Comparison of ENCODE assay signal across 12 mouse cellular contexts in the genomic region with DNA sequence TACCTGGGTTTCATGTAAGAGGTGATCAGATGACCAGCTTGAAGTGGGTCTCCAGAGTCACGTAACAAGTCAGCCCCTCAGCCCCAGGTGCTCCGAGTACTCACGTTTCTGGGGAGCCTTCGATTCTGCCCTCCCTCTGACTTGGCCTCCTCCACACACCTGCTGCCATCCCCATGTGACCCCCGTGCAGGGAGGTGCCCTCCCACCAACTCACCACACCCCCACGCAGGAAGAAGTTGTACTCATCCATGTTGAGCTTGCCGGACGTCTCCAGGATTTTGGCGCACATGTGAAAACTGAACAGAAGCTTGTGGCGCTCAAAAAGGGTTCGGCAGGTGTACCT. TPM values are rescaled to one million over a fixed set of nuclear protein-coding genes. Genes with fewer than 3 reads are reported as not detected.
DNase-seq lines count a peak whose midpoint lies in the region; ATAC-seq lines count a peak whose summit lies in the region.
"Had no signal": no experiment of that assay in that cellular context is flagged by ENCODE, and none has a peak within 500 bp of the region (broad histone marks: within the 10 kb centered on the region; RNA-seq: fewer than 3 reads in every experiment).

No protein-coding gene starts in this region.

- H3K9ac ChIP-seq in intestine, embryonic 14.5 days (ENCODE audit: low read length): no peak overlapping the region
- no peak overlapping the region for H3K9ac ChIP-seq in intestine, embryonic 16.5 days (ENCODE audit: low read depth, low read length)
- H3K9ac ChIP-seq in midbrain, embryonic 16.5 days (ENCODE audit: low read depth, low read length): no peak overlapping the region
- no peak overlapping the region for H3K9ac ChIP-seq in midbrain, embryonic 14.5 days (replicated peaks; ENCODE audit: low read length)
- H3K9ac ChIP-seq: heart, embryonic 12.5 days; lung, embryonic 14.5 days had no signal

- H3K36me3 ChIP-seq in intestine, embryonic 14.5 days (ENCODE audit: control insufficient read depth, insufficient read depth, low read length): no peaks in the 10 kb centered on the region
- no peaks in the 10 kb centered on the region for H3K36me3 ChIP-seq in intestine, embryonic 16.5 days (ENCODE audit: control insufficient read depth, insufficient read depth, low read length)
- no peaks in the 10 kb centered on the region for H3K36me3 ChIP-seq in midbrain, embryonic 16.5 days (ENCODE audit: control insufficient read depth, insufficient read depth, low read length)
- H3K36me3 ChIP-seq in midbrain, embryonic 14.5 days (ENCODE audit: control insufficient read depth, insufficient read depth, low read length): no peaks in the 10 kb centered on the region
- H3K36me3 ChIP-seq: heart, embryonic 12.5 days had no signal

- peak; percentile 52 for DNase-seq in cerebellum, adult 9-11 months
- no peak for DNase-seq in cerebellum, adult 8-10 months
- DNase-seq in intestine, embryonic 14.5 days (ENCODE audit: low spot score): no peak
- no peak for DNase-seq in midbrain, embryonic 14.5 days
- DNase-seq in lung, postnatal 36 days: peak; percentile 27

- no peak overlapping the region for H3K4me3 ChIP-seq in intestine, embryonic 14.5 days (ENCODE audit: low read depth, low read length)
- no peak overlapping the region for H3K4me3 ChIP-seq in intestine, embryonic 16.5 days (ENCODE audit: low read length)
- H3K4me3 ChIP-seq in midbrain, embryonic 16.5 days (ENCODE audit: low read depth, low read length): no peak overlapping the region
- no peak overlapping the region for H3K4me3 ChIP-seq in midbrain, embryonic 14.5 days (replicated peaks; ENCODE audit: low read depth, low read length)
- H3K4me3 ChIP-seq: heart, embryonic 12.5 days; left cerebral cortex, adult 2 months had no signal

- H3K4me2 ChIP-seq in intestine, embryonic 14.5 days (ENCODE audit: low read length): no peak overlapping the region
- no peak overlapping the region for H3K4me2 ChIP-seq in intestine, embryonic 16.5 days (ENCODE audit: low read depth, low read length)
- H3K4me2 ChIP-seq in midbrain, embryonic 16.5 days (ENCODE audit: low read length): no peak overlapping the region
- no peak overlapping the region for H3K4me2 ChIP-seq in midbrain, embryonic 14.5 days (ENCODE audit: low read length)
- H3K4me2 ChIP-seq: heart, embryonic 12.5 days; liver, embryonic 11.5 days had no signal

- 0 out of 2 replicates have a peak, but pooled peaks have one; percentile 10 for ATAC-seq in intestine, embryonic 14.5 days (replicated peaks; ENCODE audit: low FRiP score, low TSS enrichment, low read depth)
- ATAC-seq in intestine, embryonic 16.5 days: no peak
- ATAC-seq in midbrain, embryonic 16.5 days: 0 out of 2 replicates have a peak, but pooled peaks have one; percentile 45
- no peak for ATAC-seq in midbrain, embryonic 14.5 days (ENCODE audit: low FRiP score, low TSS enrichment)

- H3K4me1 ChIP-seq in intestine, embryonic 14.5 days (replicated peaks; ENCODE audit: control insufficient read depth, insufficient read depth, low read length): peaks cover 8% of the 10 kb centered on the region; the same call in 1 of the 2 replicates
- H3K4me1 ChIP-seq in intestine, embryonic 16.5 days (ENCODE audit: control insufficient read depth, insufficient read depth, low read length): peaks cover 12% of the 10 kb centered on the region
- 0 out of 2 replicates have a peak, but pooled peaks cover 2% of the 10 kb centered on the region for H3K4me1 ChIP-seq in midbrain, embryonic 16.5 days (ENCODE audit: control insufficient read depth, insufficient read depth, low read length)
- no peaks in the 10 kb centered on the region for H3K4me1 ChIP-seq in midbrain, embryonic 14.5 days (ENCODE audit: control insufficient read depth, insufficient read depth, low read length)

- 64% methylated on average over 11 of the region's 11 CpGs for WGBS in intestine, embryonic 14.5 days
- 74% methylated on average over 11 of the region's 11 CpGs for WGBS in intestine, embryonic 16.5 days
- 74% methylated on average over 11 of the region's 11 CpGs for WGBS in midbrain, embryonic 16.5 days
- whole genome bisulfite sequencing in midbrain, embryonic 14.5 days: 78% methylated on average over 11 of the region's 11 CpGs

- no peaks in the 10 kb centered on the region for H3K27me3 ChIP-seq in intestine, embryonic 14.5 days (replicated peaks; ENCODE audit: control insufficient read depth, insufficient read depth, low read length)
- H3K27me3 ChIP-seq in intestine, embryonic 16.5 days (replicated peaks; ENCODE audit: control insufficient read depth, insufficient read depth, low read length): no peaks in the 10 kb centered on the region
- H3K27me3 ChIP-seq in midbrain, embryonic 16.5 days (ENCODE audit: control insufficient read depth, insufficient read depth, low read depth, low read length): no peaks in the 10 kb centered on the region
- no peaks in the 10 kb centered on the region for H3K27me3 ChIP-seq in midbrain, embryonic 14.5 days (ENCODE audit: control insufficient read depth, insufficient read depth, low read length)

- no peak overlapping the region for H3K27ac ChIP-seq in intestine, embryonic 14.5 days (ENCODE audit: low read depth)
- no peak overlapping the region for H3K27ac ChIP-seq in intestine, embryonic 16.5 days (ENCODE audit: low read length)
- H3K27ac ChIP-seq in midbrain, embryonic 16.5 days (ENCODE audit: low read length): no peak overlapping the region
- no peak overlapping the region for H3K27ac ChIP-seq in midbrain, embryonic 14.5 days (replicated peaks; ENCODE audit: low read depth, low read length)
- H3K27ac ChIP-seq: hindbrain, postnatal 0 days; left cerebral cortex, adult 2 months had no signal

- no peaks in the 10 kb centered on the region for H3K9me3 ChIP-seq in intestine, embryonic 14.5 days (ENCODE audit: control insufficient read depth, low read length)
- no peaks in the 10 kb centered on the region for H3K9me3 ChIP-seq in intestine, embryonic 16.5 days (ENCODE audit: control insufficient read depth, low read length)
- no peaks in the 10 kb centered on the region for H3K9me3 ChIP-seq in midbrain, embryonic 16.5 days (replicated peaks; ENCODE audit: control insufficient read depth, low read length, poor library complexity, severe bottlenecking)
- no peaks in the 10 kb centered on the region for H3K9me3 ChIP-seq in midbrain, embryonic 14.5 days (ENCODE audit: control insufficient read depth, low read length)
- H3K9me3 ChIP-seq: heart, embryonic 12.5 days had no signal

RNA-seq across cellular contexts. Expression of gene Kdm6b, which starts 19.1 kb away (rescaled TPM):
- 29.1 and 29.6 TPM in 2 replicates for polyA plus RNA-seq in intestine, embryonic 14.5 days (2014; fragmentation: Nextera tagmentation; extraction: Ambion mirVana)
- 17.6 and 18.8 TPM in 2 replicates for polyA plus RNA-seq in intestine, embryonic 16.5 days (2015; fragmentation: Nextera tagmentation; extraction: Ambion mirVana)
- polyA plus RNA-seq in midbrain, embryonic 16.5 days (2015; fragmentation: Nextera tagmentation; extraction: Ambion mirVana): 36.4 and 39.0 TPM in 2 replicates
- polyA plus RNA-seq in midbrain, embryonic 14.5 days (2014; fragmentation: Nextera tagmentation; extraction: Ambion mirVana): 41.1 and 41.2 TPM in 2 replicates

RNA-seq across cellular contexts. Expression of gene Tmem88, which starts 34.6 kb away (rescaled TPM):
- 34.8 and 38.4 TPM in 2 replicates for polyA plus RNA-seq in intestine, embryonic 14.5 days (2014; fragmentation: Nextera tagmentation; extraction: Ambion mirVana)
- polyA plus RNA-seq in intestine, embryonic 16.5 days (2015; fragmentation: Nextera tagmentation; extraction: Ambion mirVana): 30.8 and 31.0 TPM in 2 replicates
- polyA plus RNA-seq in midbrain, embryonic 16.5 days (2015; fragmentation: Nextera tagmentation; extraction: Ambion mirVana): 5.2 and 5.9 TPM in 2 replicates
- 2.6 and 4.9 TPM in 2 replicates for polyA plus RNA-seq in midbrain, embryonic 14.5 days (2014; fragmentation: Nextera tagmentation; extraction: Ambion mirVana)

RNA-seq across cellular contexts. Expression of gene Cyb5d1, which starts 37.2 kb away (rescaled TPM):
- polyA plus RNA-seq in intestine, embryonic 14.5 days (2014; fragmentation: Nextera tagmentation; extraction: Ambion mirVana): 23.3 and 23.8 TPM in 2 replicates
- 22.6 and 24.0 TPM in 2 replicates for polyA plus RNA-seq in intestine, embryonic 16.5 days (2015; fragmentation: Nextera tagmentation; extraction: Ambion mirVana)
- 27.1 and 28.9 TPM in 2 replicates for polyA plus RNA-seq in midbrain, embryonic 16.5 days (2015; fragmentation: Nextera tagmentation; extraction: Ambion mirVana)
- polyA plus RNA-seq in midbrain, embryonic 14.5 days (2014; fragmentation: Nextera tagmentation; extraction: Ambion mirVana): 17.0 and 24.8 TPM in 2 replicates

RNA-seq across cellular contexts. Expression of gene Naa38, which starts 37.3 kb away (rescaled TPM):
- 184 and 197 TPM in 2 replicates for polyA plus RNA-seq in intestine, embryonic 14.5 days (2014; fragmentation: Nextera tagmentation; extraction: Ambion mirVana)
- polyA plus RNA-seq in intestine, embryonic 16.5 days (2015; fragmentation: Nextera tagmentation; extraction: Ambion mirVana): 168 and 170 TPM in 2 replicates
- 86.2 and 89.6 TPM in 2 replicates for polyA plus RNA-seq in midbrain, embryonic 16.5 days (2015; fragmentation: Nextera tagmentation; extraction: Ambion mirVana)
- polyA plus RNA-seq in midbrain, embryonic 14.5 days (2014; fragmentation: Nextera tagmentation; extraction: Ambion mirVana): 97.6 and 123 TPM in 2 replicates

Comparison
In these comparisons a context has a peak if more than half of its experiments do, and no peak if none do; other contexts are left out.
1. DNase-seq: peak in cerebellum, adult 9-11 months (single experiment) and lung, postnatal 36 days (single experiment); none in cerebellum, adult 8-10 months (single experiment), intestine, embryonic 14.5 days (single experiment) and midbrain, embryonic 14.5 days (single experiment).
2. ATAC-seq: peak in intestine, embryonic 14.5 days (single experiment) and midbrain, embryonic 16.5 days (single experiment); none in intestine, embryonic 16.5 days (single experiment) and midbrain, embryonic 14.5 days (single experiment).